Mouse (Mus musculus) stomach, embryonic 15.5 days (tissue): ENCODE results near the gene Lrp5. TPM values are rescaled to one million over a fixed set of nuclear protein-coding genes. Genes with fewer than 3 reads are reported as not detected.
A peak's percentile ranks its signal among the peaks of the same experiment; 100 is the strongest.
"Not testable (repeated sequence)": the region's sequence is repeated elsewhere in the genome, so short reads cannot be mapped to it uniquely, and the experiment has no call there.

Source experiments
- ATAC-seq: fragments of 200-750 bp; cut with Nextera tagmentation; 2 replicates; pipeline ENCODE4 v1.8.0; 2017; ENCODE audit warnings: low read depth, moderate number of reproducible peaks, moderate TSS enrichment; ENCODE audit not compliant: insufficient read depth, low FRiP score
- H3K27ac ChIP-seq: fragments of 300-500 bp; sonication (generic); 2 replicates; pipeline ENCODE4 v1.5.1; 2015; ENCODE audit warnings: mild to moderate bottlenecking, inconsistent platforms
- H3K27me3 ChIP-seq: fragments of 300-500 bp; sonication (generic); replicated peaks from 2 replicates; pipeline ENCODE4 v1.6.1; 2015; ENCODE audit warnings: inconsistent platforms
- H3K36me3 ChIP-seq: fragments of 300-500 bp; sonication (generic); 2 replicates; pipeline ENCODE4 v1.6.1; 2015; ENCODE audit warnings: inconsistent platforms
- H3K4me1 ChIP-seq: fragments of 300-500 bp; sonication (generic); 2 replicates; pipeline ENCODE4 v1.6.1; 2015; ENCODE audit warnings: inconsistent platforms
- H3K4me2 ChIP-seq: fragments of 300-500 bp; sonication (generic); 2 replicates; pipeline ENCODE4 v1.6.1; 2015; ENCODE audit warnings: mild to moderate bottlenecking, inconsistent platforms
- H3K4me3 ChIP-seq: fragments of 300-500 bp; sonication (generic); replicated peaks from 2 replicates; pipeline ENCODE4 v1.5.1; 2015; ENCODE audit warnings: inconsistent platforms
- H3K9ac ChIP-seq: fragments of 300-500 bp; sonication (generic); 2 replicates; pipeline ENCODE4 v1.6.1; 2015; ENCODE audit warnings: inconsistent platforms
- H3K9me3 ChIP-seq: fragments of 300-500 bp; sonication (generic); 2 replicates; pipeline ENCODE4 v1.6.1; 2016; ENCODE audit warnings: inconsistent platforms
- WGBS: fragments of 180-500 bp; shearing (Covaris S2); methylation state at CpG from one replicate; pipeline ENCODE4 v1.1.7; 2015; 5-methylcytosine and 5-hydroxymethylcytosine counted together
- polyA plus RNA-seq: library from polyadenylated mRNA; unstranded; fragments of >200 nt; fragmentation: Nextera tagmentation; extraction: Ambion mirVana; gene quantifications from 2 replicates; pipeline ENCODE4 v1.2.1, GENCODE M21; 2015

The Lrp5 gene
- polyA plus RNA-seq, 1 experiment from 2014 or later: 5.3 TPM

DNA sequence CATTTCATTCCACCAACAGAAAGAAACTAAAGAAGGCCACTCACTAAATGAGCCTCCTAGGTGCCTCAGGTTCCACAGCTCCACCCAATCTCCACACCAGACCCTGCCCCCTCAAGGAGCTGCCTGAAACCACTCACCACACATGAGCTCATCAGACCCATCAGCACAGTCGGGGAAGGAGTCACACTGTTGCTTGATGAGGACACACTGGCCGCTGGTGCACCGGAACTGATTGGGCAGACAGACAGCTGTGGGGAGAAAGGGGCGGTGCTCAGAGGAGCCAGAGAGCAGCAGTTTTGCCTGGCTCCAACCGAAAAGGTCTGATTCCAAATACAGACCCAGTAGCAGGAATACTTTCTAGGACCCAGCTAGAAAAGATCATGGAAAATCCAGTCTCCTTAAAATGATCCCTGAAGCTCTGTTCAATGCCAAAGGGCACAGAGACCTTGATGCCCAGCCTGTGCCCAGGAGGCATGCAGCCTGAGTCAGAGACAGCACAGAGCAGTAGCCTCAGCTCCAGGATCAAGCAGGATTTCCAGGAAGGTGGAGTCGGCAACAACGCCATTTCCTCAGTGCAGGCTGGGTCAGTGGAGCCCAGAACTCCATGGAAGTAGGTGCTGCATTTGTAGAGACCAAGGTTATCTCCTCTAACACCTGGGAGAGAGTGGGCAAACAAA lies 92.8 kb downstream of the Lrp5 start:
- no peaks in the 10 kb centered on the region for H3K4me1 ChIP-seq
- H3K27ac ChIP-seq: no peak overlapping the region
- H3K9me3 ChIP-seq: no peaks in the 10 kb centered on the region
- H3K27me3 ChIP-seq: no peaks in the 10 kb centered on the region
- no peak overlapping the region for H3K4me3 ChIP-seq
- WGBS: 84% methylated on average over 7 of the region's 7 CpGs
- H3K36me3 ChIP-seq: peaks cover 66% of the 10 kb centered on the region
- H3K4me2 ChIP-seq: no peak overlapping the region
- no peak for ATAC-seq
- no peak overlapping the region for H3K9ac ChIP-seq

DNA sequence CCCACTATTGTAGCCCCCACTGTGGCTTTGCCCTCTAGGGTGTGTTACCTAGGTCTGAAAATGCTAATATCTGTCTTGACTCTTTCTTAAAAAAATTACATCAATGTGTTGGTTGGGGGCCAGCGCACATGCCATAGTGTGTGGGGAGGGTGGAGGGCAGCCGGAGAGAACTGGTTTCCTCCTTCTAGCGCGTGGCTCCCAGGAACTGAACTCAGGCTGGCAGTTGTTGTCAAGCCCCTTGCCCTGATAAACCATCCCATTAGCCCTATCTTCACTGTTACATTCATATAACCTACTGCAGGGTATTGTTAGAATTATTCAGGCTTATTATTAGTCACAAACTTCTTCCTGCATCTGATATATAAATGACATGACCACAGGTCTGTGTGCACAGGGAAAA lies 96.4 kb downstream of the Lrp5 start:
- Histone ChIP-seq H3K4me3 (no peak overlapping the region), H3K9me3 (no peaks in the 10 kb centered on the region), H3K36me3 (peaks cover 58% of the 10 kb centered on the region), H3K27me3 (no peaks in the 10 kb centered on the region), H3K27ac (no peak overlapping the region), H3K4me2 (no peak overlapping the region), H3K4me1 (no peaks in the 10 kb centered on the region), H3K9ac (no peak overlapping the region)
- 97% methylated on average over 4 of the region's 4 CpGs for WGBS
- no peak for ATAC-seq

DNA sequence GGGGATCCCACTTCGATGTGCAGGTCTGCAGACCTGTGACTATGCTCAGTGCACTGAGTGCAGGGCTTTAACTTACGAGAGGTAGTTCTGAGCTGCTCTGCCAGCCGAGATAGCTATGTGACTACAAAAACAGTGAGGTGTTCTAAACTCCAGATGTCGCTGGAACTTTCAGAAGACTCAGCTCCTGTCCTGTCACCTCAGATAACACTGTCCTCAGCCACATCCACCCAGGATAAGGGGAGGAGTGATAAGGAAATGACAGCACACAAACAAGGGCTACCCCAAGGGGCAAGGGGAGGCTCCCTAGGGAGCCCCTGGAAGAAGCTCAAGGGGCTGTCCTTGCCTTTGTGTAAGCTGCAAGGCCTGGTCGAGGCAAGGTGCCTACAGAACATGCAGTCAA lies 96.8 kb downstream of the Lrp5 start:
- peaks cover 54% of the 10 kb centered on the region for H3K36me3 ChIP-seq
- H3K4me3 ChIP-seq: no peak overlapping the region
- no peaks in the 10 kb centered on the region for H3K27me3 ChIP-seq
- H3K27ac ChIP-seq: no peak overlapping the region
- H3K4me2 ChIP-seq: no peak overlapping the region
- no peaks in the 10 kb centered on the region for H3K4me1 ChIP-seq
- WGBS: 74% methylated on average over 5 of the region's 5 CpGs
- H3K9me3 ChIP-seq: no peaks in the 10 kb centered on the region
- H3K9ac ChIP-seq: no peak overlapping the region
- peak; percentile 41; the same call in 1 of the 2 replicates for ATAC-seq

DNA sequence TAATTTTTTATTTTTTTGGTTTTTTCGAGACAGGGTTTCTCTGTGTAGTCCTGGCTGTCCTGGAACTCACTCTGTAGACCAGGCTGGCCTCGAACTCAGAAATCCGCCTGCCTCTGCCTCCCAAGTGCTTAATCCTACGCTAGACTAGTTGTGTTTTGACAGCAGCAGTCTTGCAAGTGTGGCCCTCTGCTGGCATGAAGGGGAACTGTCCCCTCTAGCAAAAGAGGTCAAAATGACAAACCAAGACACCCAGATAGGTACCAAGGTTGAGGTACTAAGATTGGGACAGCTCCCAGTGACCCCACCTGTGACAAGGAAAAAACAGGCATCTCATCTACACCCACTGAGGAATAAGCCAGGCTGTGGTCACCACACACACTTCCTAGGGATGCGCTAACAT lies 98.6 kb downstream of the Lrp5 start:
- not testable (repeated sequence) for ATAC-seq, H3K27ac ChIP-seq, H3K27me3 ChIP-seq, H3K4me1 ChIP-seq, H3K9me3 ChIP-seq, H3K4me2 ChIP-seq, H3K4me3 ChIP-seq, H3K9ac ChIP-seq
- peaks cover 48% of the 10 kb centered on the region for H3K36me3 ChIP-seq
- 84% methylated on average over 5 of the region's 5 CpGs for WGBS

DNA sequence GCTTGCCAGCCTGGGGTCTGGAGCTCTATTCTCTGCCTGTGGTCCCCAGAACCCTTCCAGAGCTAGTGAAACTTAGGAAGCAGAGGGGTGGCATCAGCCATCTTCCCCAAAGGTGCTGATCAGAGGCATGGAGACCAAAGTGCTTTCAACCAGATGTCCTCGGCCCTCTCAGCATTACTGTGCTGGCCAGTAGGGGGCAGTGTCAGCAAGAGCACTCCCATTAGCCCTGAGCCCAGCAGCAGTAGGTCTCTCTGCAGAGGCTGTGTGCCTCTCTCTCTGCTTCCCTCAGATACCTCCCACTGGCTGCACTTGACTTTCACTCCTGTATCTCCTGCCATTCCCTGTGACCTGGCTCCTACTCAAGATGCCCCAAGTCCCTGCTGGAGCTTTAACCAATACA lies 99.8 kb downstream of the Lrp5 start:
- Histone ChIP-seq H3K9ac (no peak overlapping the region), H3K4me2 (no peak overlapping the region), H3K4me1 (no peaks in the 10 kb centered on the region), H3K9me3 (no peaks in the 10 kb centered on the region), H3K4me3 (no peak overlapping the region), H3K27me3 (no peaks in the 10 kb centered on the region), H3K27ac (no peak overlapping the region), H3K36me3 (peaks cover 37% of the 10 kb centered on the region)
- WGBS: 30% methylated on average over 1 of the region's 1 CpGs
- ATAC-seq: no peak

DNA sequence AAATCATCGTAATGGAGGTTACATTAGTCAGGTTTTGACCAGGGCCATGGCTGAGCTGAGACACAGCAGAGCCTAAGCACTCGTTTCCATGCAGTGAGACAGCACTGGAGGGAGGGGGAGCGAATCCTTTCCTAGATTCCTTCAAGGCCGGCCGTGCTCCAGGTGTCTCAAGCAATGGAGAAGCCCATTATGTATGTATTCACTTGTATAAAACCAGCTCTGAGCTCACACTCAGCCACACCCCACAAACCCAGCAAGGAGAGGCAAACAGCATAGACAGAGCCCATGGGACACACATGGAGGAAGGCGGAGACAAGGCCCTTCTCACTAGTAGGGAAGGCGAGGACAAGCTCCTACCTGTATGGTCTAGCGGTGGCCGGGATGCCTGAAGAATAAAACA lies 100.3 kb downstream of the Lrp5 start:
- Histone ChIP-seq H3K9me3 (no peaks in the 10 kb centered on the region), H3K4me3 (no peak overlapping the region), H3K27me3 (no peaks in the 10 kb centered on the region), H3K4me2 (no peak overlapping the region), H3K4me1 (no peaks in the 10 kb centered on the region), H3K27ac (no peak overlapping the region), H3K9ac (no peak overlapping the region), H3K36me3 (peaks cover 32% of the 10 kb centered on the region)
- WGBS: 89% methylated on average over 9 of the region's 9 CpGs
- ATAC-seq: no peak

DNA sequence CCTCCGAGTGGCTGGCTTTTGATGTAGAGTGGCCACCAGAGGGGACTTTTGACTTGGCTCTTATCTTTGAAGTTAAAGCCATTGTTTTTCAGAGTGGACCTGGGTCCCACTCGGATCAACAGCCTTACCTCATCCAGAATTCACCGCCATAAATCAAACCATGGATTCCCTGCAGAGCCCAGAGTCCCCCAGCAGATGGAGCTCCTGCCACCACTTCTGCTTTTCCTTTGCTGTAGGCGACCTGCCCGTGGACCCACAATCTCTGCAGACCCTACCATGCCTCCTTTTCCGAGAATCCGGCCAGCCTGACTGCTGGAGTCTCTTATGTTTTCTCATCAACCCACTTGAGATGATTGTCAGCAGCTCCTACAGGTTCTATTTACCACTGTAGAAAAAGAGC lies 105.0 kb downstream of the Lrp5 start:
- no peak overlapping the region for H3K9ac ChIP-seq
- H3K4me3 ChIP-seq: no peak overlapping the region
- WGBS: 26% methylated on average over 7 of the region's 7 CpGs
- H3K36me3 ChIP-seq: 0 out of 2 replicates have a peak, but pooled peaks cover 8% of the 10 kb centered on the region
- H3K4me2 ChIP-seq: no peak overlapping the region
- peaks cover 3% of the 10 kb centered on the region; the same call in 1 of the 2 replicates for H3K4me1 ChIP-seq
- no peak overlapping the region for H3K27ac ChIP-seq
- H3K9me3 ChIP-seq: no peaks in the 10 kb centered on the region
- no peak for ATAC-seq
- H3K27me3 ChIP-seq: no peaks in the 10 kb centered on the region

DNA sequence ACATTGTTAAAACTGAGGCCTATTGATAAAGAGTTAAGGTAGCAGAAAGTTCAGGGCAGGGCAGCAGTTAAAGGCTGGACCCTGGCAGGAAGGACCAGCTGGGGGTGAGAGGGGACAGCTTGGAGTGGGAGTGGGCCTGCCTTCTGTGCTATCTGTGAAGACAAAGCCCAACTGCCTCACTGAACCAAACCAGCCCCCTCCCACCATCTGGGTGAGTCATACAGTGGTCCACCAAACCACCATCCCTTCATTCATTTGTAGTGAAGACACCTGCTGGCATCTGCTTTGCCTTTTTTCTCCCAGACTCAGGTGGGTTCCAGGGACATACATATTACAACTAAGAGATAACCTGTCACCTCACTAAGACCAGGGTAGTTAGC lies 108.5 kb downstream of the Lrp5 start:
- no peak for ATAC-seq
- peaks cover 13% of the 10 kb centered on the region for H3K4me1 ChIP-seq
- no peaks in the 10 kb centered on the region for H3K36me3 ChIP-seq
- H3K9me3 ChIP-seq: no peaks in the 10 kb centered on the region
- no peaks in the 10 kb centered on the region for H3K27me3 ChIP-seq
- H3K4me3 ChIP-seq: no peak overlapping the region
- H3K4me2 ChIP-seq: no peak overlapping the region
- H3K27ac ChIP-seq: no peak overlapping the region
- H3K9ac ChIP-seq: no peak overlapping the region

DNA sequence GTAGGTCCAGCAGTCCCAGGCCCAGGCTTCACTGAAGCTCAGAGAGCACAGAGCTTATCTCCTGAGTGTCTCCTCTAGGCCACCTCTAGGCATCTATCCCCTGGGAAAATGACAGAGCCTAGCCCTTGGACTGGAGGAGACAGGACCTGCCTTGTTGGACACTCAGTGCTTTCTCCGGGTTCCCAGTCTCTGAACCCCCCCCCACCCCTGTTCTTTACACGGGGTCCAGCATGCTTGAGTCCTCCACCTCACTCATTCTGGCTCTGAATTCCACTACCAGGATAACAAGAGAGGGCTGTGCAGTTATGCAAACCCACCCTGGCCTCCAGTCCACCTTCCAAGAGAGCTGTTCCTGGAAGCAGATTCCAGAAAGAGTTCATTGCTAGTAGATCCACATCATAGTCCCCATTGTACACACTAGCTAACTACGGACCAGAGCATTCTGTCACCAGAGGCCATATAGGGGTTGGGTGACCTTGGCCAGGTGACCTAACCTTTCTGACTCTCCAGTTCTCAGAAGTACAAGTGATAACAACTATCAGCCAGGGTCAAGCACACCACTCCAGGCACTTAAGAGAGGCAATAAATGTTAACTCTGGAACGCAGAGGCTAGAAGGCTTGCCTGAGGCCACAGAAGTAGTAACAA lies 109.0 kb downstream of the Lrp5 start:
- no peak overlapping the region for H3K9ac ChIP-seq
- no peak for ATAC-seq
- no peak overlapping the region for H3K4me2 ChIP-seq
- no peaks in the 10 kb centered on the region for H3K27me3 ChIP-seq
- H3K36me3 ChIP-seq: no peaks in the 10 kb centered on the region
- H3K4me1 ChIP-seq: peaks cover 13% of the 10 kb centered on the region
- no peaks in the 10 kb centered on the region for H3K9me3 ChIP-seq
- no peak overlapping the region for H3K27ac ChIP-seq
- 77% methylated on average over 4 of the region's 4 CpGs for WGBS
- H3K4me3 ChIP-seq: no peak overlapping the region

DNA sequence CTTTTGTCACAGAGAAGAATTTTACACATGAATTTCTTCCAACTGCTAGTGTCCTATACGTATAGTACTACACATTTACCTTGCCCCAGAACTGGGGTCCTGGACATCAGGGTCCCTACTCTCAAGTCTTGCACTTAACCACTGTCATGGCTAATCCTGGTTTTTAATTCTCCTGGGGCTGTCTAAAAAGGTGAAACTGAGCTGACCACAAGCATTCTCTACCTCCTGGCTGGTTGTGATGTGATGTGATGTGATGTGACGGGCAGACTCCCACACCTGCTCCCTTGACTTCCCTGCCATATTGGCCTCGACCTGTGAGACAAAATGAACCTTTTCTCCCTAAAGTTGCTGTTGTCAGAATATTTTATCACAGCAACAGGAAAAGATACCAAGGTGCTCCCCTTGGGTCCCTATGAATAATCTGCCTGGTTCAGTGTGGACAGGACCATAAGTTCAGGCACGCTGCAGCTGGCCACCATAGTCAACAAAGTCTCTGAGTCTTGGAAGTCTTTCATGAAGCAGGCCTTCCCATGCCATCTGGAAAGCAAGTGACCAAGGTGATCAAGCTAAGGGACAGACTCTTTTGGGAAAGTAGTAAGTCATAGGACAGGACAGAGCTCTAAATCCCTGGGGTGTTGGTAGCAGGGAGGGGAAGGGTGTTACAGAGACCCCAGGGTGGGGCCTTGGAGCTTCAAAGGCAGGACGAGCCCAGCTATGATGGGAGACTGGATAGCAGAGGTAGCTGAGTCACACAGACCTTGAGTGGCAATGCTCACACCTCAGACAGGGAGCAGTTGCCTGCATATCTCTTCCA lies 109.7 kb downstream of the Lrp5 start:
- ATAC-seq: no peak

DNA sequence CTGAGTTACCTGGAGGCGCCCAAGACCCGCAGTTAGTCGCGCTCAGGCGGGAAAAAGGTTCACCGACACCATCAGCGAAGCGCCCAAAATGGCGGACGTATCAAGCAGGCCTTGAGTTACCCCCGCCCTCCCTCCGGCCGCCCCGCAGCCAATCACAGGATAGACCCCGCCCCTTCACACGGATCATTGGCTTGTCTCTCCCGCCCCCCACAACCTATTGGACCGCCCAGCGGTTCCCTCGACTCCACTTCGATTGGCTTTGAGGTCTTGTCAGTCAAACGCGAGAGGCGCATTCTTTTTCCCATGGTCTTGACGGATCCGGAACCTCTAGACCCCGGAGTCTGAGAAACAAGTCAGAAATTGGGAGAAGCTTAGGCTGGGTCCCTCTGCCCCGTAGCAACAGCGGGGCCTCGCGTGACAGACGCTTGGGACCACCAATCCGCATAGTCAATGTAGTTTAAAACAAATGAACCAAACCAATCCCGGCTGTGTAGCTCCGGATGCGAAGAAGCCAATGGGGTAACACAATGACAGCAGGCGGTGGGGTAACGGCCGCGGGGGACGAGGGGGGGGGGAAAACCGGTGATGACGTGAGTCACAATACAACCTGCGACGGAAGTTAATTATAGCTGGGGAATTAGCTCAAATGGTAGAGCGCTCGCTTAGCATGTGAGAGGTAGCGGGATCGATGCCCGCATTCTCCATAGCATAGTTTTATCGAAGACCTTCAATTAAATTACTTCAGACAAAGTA lies 110.6 kb downstream of the Lrp5 start, which contains the start of gene Ppp6r3:
Gene Ppp6r3 (minus strand): TSS at position 118 of the 753 bp plus-strand sequence.
- Histone ChIP-seq H3K27me3 (no peaks in the 10 kb centered on the region), H3K36me3 (no peaks in the 10 kb centered on the region), H3K9ac (peak within 1 kb of the TSS; percentile 93), H3K4me1 (peaks cover 13% of the 10 kb centered on the region), H3K4me3 (peak within 1 kb of the TSS; percentile 96), H3K27ac (peak within 1 kb of the TSS; percentile 97), H3K9me3 (no peaks in the 10 kb centered on the region), H3K4me2 (peak within 1 kb of the TSS; percentile 70)
- peak; percentile 96 for ATAC-seq
- 1% methylated on average over 51 of the region's 51 CpGs for WGBS

More for the DNA sequence above, 109.7 kb downstream of the Lrp5 start:
- peaks cover 13% of the 10 kb centered on the region for H3K4me1 ChIP-seq
- peak overlapping the region; percentile 47 for H3K4me2 ChIP-seq
- 69% methylated on average over 5 of the region's 5 CpGs for WGBS
- H3K27ac ChIP-seq: peak overlapping the region; percentile 97; the same call in 1 of the 2 replicates
- peak overlapping the region; percentile 96 for H3K4me3 ChIP-seq
- no peaks in the 10 kb centered on the region for H3K27me3 ChIP-seq
- no peak overlapping the region for H3K9ac ChIP-seq
- no peaks in the 10 kb centered on the region for H3K9me3 ChIP-seq
- no peaks in the 10 kb centered on the region for H3K36me3 ChIP-seq
